Mouse (Mus musculus): ENCODE data around the gene Zranb1.

GRCm38 (mm10) chr7:132933331-132933730 lies 2.4 kb downstream of the Zranb1 start:
- no peak for TF ChIP-seq CTCF (IDR thresholded peaks at IDR 0.05; ENCODE audit: extremely low read depth, insufficient read length, insufficient replicate concordance, low read depth, low read length)
- no peak for TF ChIP-seq POLR2A (IDR thresholded peaks at IDR 0.05; ENCODE audit: low read depth, low read length)

All from small intestine, adult 2 months (tissue).